Mouse (Mus musculus): ENCODE measurements at regions not wholly inside any gene's neighbourhood (a gene's known extent, or its start where the extent isn't known, plus 50 kb on each side); places are given as distances from the start of the nearest gene placed in this dataset.
A peak's percentile ranks its signal among the peaks of the same experiment; 100 is the strongest.

DNA sequence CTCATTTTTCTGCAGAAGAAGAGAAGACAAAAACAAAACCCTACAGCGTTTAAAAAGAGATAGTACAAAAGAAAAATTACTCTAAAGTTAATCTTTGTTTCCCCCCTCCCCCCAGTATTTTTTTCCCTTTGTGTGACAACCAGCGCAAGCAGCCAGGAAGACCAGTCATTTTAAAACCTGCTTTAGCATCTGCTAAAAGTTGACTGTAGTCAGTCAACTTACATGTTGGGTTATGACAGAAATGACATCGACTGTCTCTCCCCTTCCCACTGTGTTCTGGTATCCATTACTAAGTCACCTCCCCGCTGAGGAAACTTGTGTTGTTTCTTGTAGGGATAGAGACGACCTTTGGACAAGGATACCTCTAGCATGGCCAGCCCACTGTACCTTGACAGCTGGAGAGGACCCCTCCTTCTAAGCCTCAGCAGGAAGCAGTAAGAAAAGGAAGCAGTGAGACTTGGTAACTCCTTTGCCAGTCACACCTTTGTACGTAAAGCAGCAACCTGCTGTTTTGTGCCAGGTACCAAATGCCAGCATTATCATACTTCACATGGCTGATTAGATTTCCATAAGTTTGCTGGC lies 1384.9 kb downstream of the Gsdmc2 start:
- no peaks in the 10 kb centered on the region for H3K9me3 ChIP-seq (ENCODE audit: control insufficient read depth, insufficient read depth, low read depth, low read length)
- no peak overlapping the region for H3K4me3 ChIP-seq (ENCODE audit: insufficient read depth in 1 of 2, low read depth in 1 of 2, low read length in 2 of 2, poor library complexity in 1 of 2, severe bottlenecking in 1 of 2)
- TF ChIP-seq MAFK (IDR thresholded peaks at IDR 0.05; ENCODE audit: insufficient read depth, low read depth, low read length) (no peak), ZNF384 (IDR thresholded peaks at IDR 0.05; ENCODE audit: low read depth, low read length) (no peak), HCFC1 (IDR thresholded peaks at IDR 0.05; ENCODE audit: borderline replicate concordance, insufficient read depth, low read length) (no peak), ZC3H11A (IDR thresholded peaks at IDR 0.05; ENCODE audit: borderline replicate concordance, low read depth, low read length) (no peak), CHD2 (IDR thresholded peaks at IDR 0.05; ENCODE audit: low read depth, low read length) (no peak)
- in situ Hi-C loops (cut with MboI; ENCODE audit: low sequenced_read_pairs in 2 of 2, unreplicated experiment in 2 of 2) = no loop called here
- H3K9ac ChIP-seq (ENCODE audit: insufficient read depth, low read depth, low read length, poor library complexity, severe bottlenecking) = no peak overlapping the region
- no peak overlapping the region for H3K27ac ChIP-seq (ENCODE audit: insufficient read depth, low read depth, low read length, poor library complexity, severe bottlenecking)
- no peak for DNase-seq (ENCODE audit: low read depth, low spot score)
- H3K36me3 ChIP-seq (ENCODE audit: control insufficient read depth, insufficient read depth, low read length, poor library complexity, severe bottlenecking) = no peaks in the 10 kb centered on the region
- H3K4me1 ChIP-seq (ENCODE audit: control insufficient read depth in 2 of 2, insufficient read depth in 2 of 2, low read length in 2 of 2, poor library complexity in 1 of 2) = peaks cover 0 to 17% of the 10 kb centered on the region in 2 experiments; a peak in 1 of 4 replicates

DNA sequence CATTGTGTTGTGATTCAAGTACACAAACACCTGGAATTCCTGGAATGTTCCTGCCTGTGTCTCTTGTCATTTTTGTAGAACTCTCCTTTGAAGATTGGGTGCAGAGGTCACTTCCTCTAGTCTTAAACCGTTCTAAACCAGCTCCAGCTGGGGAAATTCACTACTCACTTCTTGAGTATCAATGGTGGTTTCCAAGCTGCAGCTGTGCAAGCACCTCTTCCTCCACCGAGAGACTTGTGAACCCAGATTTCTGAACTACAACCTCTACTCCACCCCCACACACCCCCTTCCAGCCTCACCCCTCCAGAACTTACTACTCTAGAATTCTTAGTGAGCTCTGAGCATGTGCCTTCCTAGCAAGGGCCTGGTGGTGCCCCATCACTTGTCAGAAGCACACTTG lies 1387.0 kb downstream of the Gsdmc2 start:
- no peaks in the 10 kb centered on the region for H3K36me3 ChIP-seq (ENCODE audit: control insufficient read depth, insufficient read depth, low read length, poor library complexity, severe bottlenecking)
- in situ Hi-C loops (cut with MboI; ENCODE audit: low sequenced_read_pairs in 2 of 2, unreplicated experiment in 2 of 2) = no loop called here

DNA sequence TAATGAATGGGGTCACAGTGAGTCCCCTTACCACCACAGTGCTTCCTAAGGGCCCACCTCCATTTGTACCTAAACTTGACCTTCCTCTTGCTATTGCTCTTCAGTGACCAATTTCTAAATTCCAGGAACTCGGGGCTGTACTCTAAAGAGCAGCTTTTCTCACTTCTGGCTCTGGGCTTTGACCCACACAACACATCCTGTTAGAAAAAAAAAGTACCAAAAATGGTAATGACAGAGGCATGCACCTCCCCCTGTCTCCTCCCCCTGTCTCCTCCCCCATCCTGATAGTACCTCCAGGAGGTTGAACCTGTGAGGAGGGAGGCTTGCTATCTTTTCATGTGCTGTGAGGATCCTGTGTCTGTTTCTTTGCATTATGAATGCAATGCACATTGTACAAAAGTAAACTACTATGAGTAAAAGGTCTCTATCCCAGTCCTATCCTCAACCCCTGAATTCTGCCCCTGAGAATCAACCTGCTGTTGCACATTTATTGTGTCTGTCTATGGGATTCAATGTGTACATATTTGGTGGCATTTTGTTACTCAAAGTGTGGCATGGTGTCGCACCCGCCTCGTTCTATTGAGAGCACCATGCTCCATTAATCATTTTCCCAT lies 1387.8 kb downstream of the Gsdmc2 start:
- Histone ChIP-seq H3K27ac (ENCODE audit: insufficient read depth, low read depth, low read length, poor library complexity, severe bottlenecking) (no peak overlapping the region), H3K4me3 (ENCODE audit: insufficient read depth in 1 of 2, low read depth in 1 of 2, low read length in 2 of 2, poor library complexity in 1 of 2, severe bottlenecking in 1 of 2) (no peak overlapping the region), H3K36me3 (ENCODE audit: control insufficient read depth, insufficient read depth, low read length, poor library complexity, severe bottlenecking) (no peaks in the 10 kb centered on the region), H3K4me1 (ENCODE audit: control insufficient read depth in 2 of 2, insufficient read depth in 2 of 2, low read length in 2 of 2, poor library complexity in 1 of 2) (peaks cover 0 to 12% of the 10 kb centered on the region in 2 experiments; a peak in 1 of 4 replicates), H3K9me3 (ENCODE audit: control insufficient read depth, insufficient read depth, low read depth, low read length) (no peaks in the 10 kb centered on the region), H3K9ac (ENCODE audit: insufficient read depth, low read depth, low read length, poor library complexity, severe bottlenecking) (no peak overlapping the region)
- no peak for TF ChIP-seq MAFK (IDR thresholded peaks at IDR 0.05; ENCODE audit: insufficient read depth, low read depth, low read length)
- no peak for TF ChIP-seq CHD2 (IDR thresholded peaks at IDR 0.05; ENCODE audit: low read depth, low read length)
- no peak for TF ChIP-seq ZNF384 (IDR thresholded peaks at IDR 0.05; ENCODE audit: low read depth, low read length)
- no peak for TF ChIP-seq ZC3H11A (IDR thresholded peaks at IDR 0.05; ENCODE audit: borderline replicate concordance, low read depth, low read length)
- TF ChIP-seq HCFC1 (IDR thresholded peaks at IDR 0.05; ENCODE audit: borderline replicate concordance, insufficient read depth, low read length) = no peak
- no peak for DNase-seq (ENCODE audit: low read depth, low spot score)
- in situ Hi-C loops (cut with MboI; ENCODE audit: low sequenced_read_pairs in 2 of 2, unreplicated experiment in 2 of 2) = no loop called here

More for the DNA sequence above, 1387.0 kb downstream of the Gsdmc2 start:
- peak; percentile 15 for DNase-seq (ENCODE audit: low read depth, low spot score)
- H3K9ac ChIP-seq (ENCODE audit: insufficient read depth, low read depth, low read length, poor library complexity, severe bottlenecking) = no peak overlapping the region
- 0 out of 2 replicates have a peak overlapping the region, but pooled peaks have one; percentile 2 for H3K27ac ChIP-seq (ENCODE audit: insufficient read depth, low read depth, low read length, poor library complexity, severe bottlenecking)
- TF ChIP-seq MAFK (IDR thresholded peaks at IDR 0.05; ENCODE audit: insufficient read depth, low read depth, low read length) = no peak
- no peak for TF ChIP-seq ZNF384 (IDR thresholded peaks at IDR 0.05; ENCODE audit: low read depth, low read length)
- no peak for TF ChIP-seq HCFC1 (IDR thresholded peaks at IDR 0.05; ENCODE audit: borderline replicate concordance, insufficient read depth, low read length)
- TF ChIP-seq CHD2 (IDR thresholded peaks at IDR 0.05; ENCODE audit: low read depth, low read length) = no peak
- peaks cover 0 to 15% of the 10 kb centered on the region in 2 experiments; a peak in 1 of 4 replicates for H3K4me1 ChIP-seq (ENCODE audit: control insufficient read depth in 2 of 2, insufficient read depth in 2 of 2, low read length in 2 of 2, poor library complexity in 1 of 2)
- no peak overlapping the region for H3K4me3 ChIP-seq (ENCODE audit: insufficient read depth in 1 of 2, low read depth in 1 of 2, low read length in 2 of 2, poor library complexity in 1 of 2, severe bottlenecking in 1 of 2)
- no peaks in the 10 kb centered on the region for H3K9me3 ChIP-seq (ENCODE audit: control insufficient read depth, insufficient read depth, low read depth, low read length)

DNA sequence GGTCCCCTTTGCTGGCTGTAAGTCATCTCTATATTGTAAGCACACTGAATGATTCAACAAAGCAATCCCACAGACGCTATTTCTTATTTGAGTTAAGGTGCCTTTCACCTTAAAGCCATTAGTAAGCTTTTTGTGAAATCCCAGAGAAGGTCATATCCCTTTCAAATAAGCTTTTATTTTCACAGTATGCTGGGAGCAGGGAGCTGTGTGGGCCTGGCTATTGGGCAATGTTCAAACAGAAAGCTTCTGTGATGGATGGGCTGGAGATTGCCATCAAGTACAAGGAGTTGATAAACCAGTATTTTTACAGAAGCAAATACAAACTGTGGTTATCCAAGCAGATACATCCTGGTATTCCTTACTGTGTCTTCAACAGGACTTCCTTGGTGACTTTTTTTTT lies 1389.0 kb downstream of the Gsdmc2 start:
- TF ChIP-seq HCFC1 (IDR thresholded peaks at IDR 0.05; ENCODE audit: borderline replicate concordance, insufficient read depth, low read length) (no peak), ZNF384 (IDR thresholded peaks at IDR 0.05; ENCODE audit: low read depth, low read length) (no peak), ZC3H11A (IDR thresholded peaks at IDR 0.05; ENCODE audit: borderline replicate concordance, low read depth, low read length) (no peak), MAFK (IDR thresholded peaks at IDR 0.05; ENCODE audit: insufficient read depth, low read depth, low read length) (no peak), CHD2 (IDR thresholded peaks at IDR 0.05; ENCODE audit: low read depth, low read length) (no peak)
- no peaks in the 10 kb centered on the region for H3K9me3 ChIP-seq (ENCODE audit: control insufficient read depth, insufficient read depth, low read depth, low read length)
- no peak overlapping the region for H3K9ac ChIP-seq (ENCODE audit: insufficient read depth, low read depth, low read length, poor library complexity, severe bottlenecking)
- no peak for DNase-seq (ENCODE audit: low read depth, low spot score)
- no peaks in the 10 kb centered on the region for H3K36me3 ChIP-seq (ENCODE audit: control insufficient read depth, insufficient read depth, low read length, poor library complexity, severe bottlenecking)
- H3K27ac ChIP-seq (ENCODE audit: insufficient read depth, low read depth, low read length, poor library complexity, severe bottlenecking) = no peak overlapping the region
- in situ Hi-C loops (cut with MboI; ENCODE audit: low sequenced_read_pairs in 2 of 2, unreplicated experiment in 2 of 2) = no loop called here
- H3K4me1 ChIP-seq (ENCODE audit: control insufficient read depth in 2 of 2, insufficient read depth in 2 of 2, low read length in 2 of 2, poor library complexity in 1 of 2) = peaks cover 0 to 12% of the 10 kb centered on the region in 2 experiments; a peak in 1 of 4 replicates
- H3K4me3 ChIP-seq (ENCODE audit: insufficient read depth in 1 of 2, low read depth in 1 of 2, low read length in 2 of 2, poor library complexity in 1 of 2, severe bottlenecking in 1 of 2) = no peak overlapping the region

Measured in ES-E14 (cell line).